Mouse (Mus musculus) layer of hippocampus, postnatal 36 days (tissue): ENCODE results near the gene Tanc2. TPM values are rescaled to one million over a fixed set of nuclear protein-coding genes. Genes with fewer than 3 reads are reported as not detected.

Experiments
- DNase-seq, 2 experiments: peaks; one replicate each; pipeline ENCODE4 v3.0.0; 2022
- total RNA-seq, 2 experiments: library from RNA; stranded (reverse); gene quantifications; 2 replicates each; pipeline ENCODE4 v1.2.3; 2021

Gene Tanc2
- total RNA-seq, 2 experiments from 2014 or later: 145 to 164 TPM

DNA sequence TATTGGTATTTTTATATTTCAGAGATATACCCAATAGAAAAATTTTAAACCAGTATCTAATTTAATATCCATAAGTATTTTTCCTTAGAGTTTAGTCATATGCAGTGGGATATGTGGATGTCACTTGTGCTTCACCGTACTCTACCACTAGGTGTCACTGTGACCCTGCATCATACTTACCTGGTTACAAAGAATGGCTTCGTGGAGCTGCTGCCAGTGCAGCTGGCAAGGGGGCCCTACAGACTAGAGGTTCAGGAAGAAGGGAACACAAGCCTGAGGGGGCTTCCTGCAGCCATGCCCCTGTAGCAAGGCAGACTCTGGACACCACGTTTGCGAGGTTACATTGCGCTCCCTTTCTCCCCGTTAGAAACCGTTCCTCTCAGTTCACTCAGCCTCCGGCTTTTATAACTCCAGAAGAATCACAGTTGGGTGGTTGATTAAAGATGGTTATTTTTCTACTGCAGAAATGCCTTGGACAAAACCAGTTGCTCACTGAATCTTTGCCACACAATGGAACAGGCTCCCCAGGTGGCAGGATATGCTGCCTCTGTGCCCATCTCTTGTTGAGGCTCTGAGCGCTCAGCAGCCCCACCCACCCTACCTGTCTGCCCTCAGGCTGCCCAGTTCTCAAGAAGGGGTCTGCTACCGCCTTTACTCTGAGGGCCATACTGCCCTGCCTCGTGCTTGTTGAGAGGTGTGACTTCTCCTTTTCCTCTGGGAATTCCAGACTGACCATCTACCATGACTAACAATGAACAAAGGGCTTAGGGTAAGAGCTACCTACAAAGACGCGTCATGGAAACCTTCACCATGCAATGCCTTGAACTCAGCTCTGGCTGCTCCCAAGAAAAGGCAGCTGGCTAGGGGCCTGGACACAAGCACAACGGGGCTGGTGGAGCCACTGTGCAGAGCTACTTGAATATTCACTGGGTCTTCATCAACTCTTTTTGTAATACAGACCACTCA, 337.6 kb downstream of the Tanc2 start:
- DNase-seq: peak; percentile 52 to 73

DNA sequence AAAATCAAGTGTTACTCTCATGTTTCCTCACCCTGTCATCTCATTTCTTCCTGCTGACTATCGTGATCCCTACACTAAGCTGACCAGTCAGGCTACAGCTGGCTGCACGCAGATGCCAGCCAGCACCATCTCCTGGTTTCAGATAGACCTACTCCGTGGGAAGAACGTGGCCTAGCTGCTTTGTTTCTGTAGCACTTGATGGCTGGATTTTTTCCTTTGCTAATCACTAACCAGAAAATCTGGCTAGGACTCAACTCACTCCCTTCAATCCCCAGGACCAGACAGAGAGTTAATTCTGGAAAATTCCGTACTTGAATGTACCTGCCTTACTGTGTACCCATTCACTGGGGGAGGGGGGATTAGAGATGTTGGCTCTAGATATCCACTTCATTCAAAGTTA, 338.4 kb downstream of the Tanc2 start:
- DNase-seq: no peak

DNA sequence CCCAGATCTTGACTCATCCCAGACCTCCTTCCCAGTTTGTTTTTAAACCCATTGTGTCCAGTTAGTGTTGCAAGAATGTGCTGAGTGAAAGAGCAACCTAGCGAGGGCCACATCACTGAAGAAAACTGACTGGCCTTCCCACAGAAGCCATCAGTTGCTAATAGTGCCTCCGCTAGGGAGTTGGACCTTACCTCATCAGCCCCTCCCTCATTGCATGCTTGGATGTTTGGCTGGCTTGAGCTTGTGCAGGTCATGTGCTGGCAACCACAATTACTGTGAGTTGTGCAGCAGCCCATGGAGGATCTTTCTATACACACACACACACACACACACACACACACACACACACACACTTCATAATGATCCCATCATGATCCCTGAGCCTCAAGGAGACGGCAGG, 341.6 kb downstream of the Tanc2 start:
- DNase-seq: no peak

DNA sequence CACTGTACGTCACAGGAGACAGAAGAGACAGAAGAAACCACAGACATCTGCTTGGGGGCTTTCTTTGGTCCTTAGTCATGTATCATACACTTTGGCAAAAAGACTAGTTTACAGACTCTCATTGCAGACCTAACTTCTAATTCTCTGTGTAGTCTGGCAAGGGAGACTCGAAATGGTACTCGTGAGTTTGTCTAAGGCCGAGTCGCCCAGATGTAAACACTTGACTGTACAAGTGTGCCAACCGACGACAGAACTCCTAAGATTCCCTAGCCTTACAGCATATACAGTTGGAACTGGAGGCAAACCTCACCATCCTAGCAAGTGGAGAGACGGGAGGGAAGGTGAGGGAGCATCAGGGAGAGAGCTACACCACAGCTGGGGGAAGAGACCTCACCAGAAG, 344.0 kb downstream of the Tanc2 start:
- DNase-seq: no peak

DNA sequence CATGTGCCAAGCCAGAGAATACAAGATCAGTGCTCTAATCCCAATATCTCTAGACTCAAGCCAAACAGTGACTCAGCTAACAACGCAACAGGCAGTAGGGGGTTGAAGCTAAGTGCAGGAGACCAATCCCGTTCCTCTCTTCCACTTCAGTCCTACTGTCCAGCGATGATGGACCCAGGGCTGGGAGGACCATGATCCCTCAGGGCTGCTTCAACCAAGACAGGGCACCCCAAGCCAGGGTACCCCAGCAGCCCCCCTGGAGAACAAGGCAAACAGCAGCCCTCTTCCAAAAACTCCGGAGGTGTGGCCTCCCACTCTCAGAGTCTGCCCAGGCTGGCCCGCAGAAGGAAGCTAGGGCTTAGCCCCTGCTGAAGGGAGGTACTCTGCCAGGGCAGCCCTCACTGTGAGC, 344.5 kb downstream of the Tanc2 start:
- no peak for DNase-seq

DNA sequence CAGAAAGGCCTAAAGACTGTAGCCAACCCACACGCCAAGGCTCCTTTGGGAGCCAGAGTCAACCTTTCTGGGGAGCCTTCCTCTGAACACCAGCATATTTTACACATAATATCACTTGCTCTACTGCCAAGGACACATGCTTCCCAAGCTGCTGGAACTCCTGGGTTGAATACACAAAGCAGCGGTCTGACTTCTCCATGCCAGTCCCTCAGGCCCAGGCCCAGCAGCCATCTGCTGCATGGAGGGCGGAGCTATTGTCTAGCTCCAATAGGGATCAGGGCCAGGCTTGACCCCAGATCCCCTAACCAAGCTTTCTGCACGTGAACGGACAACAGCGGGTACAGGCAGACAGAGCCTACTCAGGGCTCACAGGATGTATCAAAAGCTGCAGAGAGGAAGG, 345.0 kb downstream of the Tanc2 start:
- no peak for DNase-seq

DNA sequence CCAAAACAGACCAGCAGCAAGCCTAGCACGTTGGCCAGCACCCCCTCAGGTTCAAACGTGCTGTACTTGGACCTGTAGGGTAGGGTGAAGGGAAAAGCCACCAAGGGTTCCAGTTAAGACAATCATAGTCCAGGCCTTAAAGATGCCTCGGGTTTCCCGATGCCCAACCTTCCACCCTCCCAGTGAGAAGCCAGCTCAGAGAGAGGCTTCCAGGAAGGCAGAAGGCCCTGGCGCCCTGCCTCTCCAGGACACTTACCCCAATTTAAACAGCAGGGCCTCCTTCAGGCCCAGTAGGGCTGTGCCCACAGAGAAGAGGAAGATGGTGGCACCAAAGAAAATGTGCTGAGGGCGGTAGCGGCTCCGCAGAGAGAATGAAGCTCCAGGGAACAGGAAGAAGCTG, 345.7 kb downstream of the Tanc2 start:
- no peak for DNase-seq

DNA sequence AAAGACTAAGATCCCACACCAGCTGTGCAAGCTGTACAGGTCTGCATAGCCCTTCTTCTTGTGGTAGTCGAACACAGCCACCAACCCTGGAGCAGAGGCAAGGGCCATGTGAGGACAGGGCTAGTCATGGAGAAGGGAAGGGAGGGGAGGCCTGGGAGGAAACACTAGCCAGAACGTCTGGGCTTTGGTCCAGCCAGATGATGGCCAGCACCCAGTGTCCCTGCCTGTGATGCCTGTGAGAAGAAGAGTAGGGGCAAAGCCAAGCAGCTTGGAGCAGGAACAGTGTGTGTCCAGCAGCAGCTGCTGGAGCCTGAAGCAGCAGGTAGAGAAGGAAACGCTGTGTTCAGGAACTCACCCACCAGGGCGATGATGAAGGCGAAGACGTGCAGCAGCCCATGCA, 346.4 kb downstream of the Tanc2 start:
- peak; percentile 46 to 56 for DNase-seq

DNA sequence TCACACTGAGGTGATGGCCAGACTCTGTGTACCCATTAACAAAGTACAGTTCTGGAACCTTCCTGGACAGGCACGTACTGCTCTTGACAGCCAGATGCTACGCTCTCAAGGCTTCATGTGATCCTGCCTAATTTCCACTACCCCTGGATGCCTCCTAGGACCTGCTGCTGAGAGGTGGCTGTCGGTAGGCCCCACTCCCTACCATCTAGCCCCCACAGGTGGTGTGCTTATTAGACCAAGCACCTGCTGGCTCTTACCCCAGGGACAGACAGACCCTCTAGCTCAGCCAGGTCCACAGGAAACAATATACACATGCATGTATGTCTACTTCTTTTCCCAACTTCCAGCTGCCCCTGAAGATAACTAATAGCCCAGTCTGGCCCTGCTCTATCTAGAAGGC, 347.2 kb downstream of the Tanc2 start:
- DNase-seq: no peak

DNA sequence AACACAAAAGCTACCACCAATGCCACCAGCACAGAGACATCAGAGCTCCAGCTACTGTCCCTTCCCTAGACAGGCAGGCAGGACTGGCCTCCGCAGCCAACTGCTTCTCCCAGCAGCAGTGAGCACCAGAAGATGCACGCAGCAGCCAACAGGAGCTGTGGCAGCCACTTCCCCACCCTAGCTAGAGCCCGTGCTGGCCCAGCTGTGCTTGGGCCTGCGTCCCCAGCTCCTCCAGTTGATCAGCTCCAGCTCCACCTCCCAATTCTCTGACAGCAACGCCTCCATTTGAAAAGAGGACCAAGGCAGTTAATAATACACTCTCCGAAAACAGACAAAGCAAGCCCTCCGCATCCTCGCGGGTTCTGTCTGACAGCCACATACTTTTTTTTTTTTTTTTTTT, 349.0 kb downstream of the Tanc2 start:
- no peak for DNase-seq

DNA sequence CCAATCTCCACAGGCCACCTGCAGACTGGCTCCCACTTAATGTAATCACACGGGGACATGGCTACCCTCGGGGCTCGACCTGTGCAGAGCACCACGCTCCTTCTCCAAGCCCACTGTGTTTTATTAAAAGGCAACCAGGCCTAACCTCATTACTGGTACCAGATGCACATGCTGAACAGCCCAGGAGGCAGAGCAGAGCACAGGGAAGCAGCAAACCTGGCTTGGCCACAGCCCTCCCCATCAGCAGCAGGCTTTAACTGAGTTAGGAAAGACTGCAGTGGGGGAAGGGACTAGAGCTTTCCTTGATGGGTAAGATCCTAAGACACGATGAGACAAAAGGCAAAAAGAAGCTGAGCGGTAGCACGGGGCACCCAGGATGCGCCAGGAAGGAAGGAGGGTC, 352.2 kb downstream of the Tanc2 start:
- DNase-seq: no peak

DNA sequence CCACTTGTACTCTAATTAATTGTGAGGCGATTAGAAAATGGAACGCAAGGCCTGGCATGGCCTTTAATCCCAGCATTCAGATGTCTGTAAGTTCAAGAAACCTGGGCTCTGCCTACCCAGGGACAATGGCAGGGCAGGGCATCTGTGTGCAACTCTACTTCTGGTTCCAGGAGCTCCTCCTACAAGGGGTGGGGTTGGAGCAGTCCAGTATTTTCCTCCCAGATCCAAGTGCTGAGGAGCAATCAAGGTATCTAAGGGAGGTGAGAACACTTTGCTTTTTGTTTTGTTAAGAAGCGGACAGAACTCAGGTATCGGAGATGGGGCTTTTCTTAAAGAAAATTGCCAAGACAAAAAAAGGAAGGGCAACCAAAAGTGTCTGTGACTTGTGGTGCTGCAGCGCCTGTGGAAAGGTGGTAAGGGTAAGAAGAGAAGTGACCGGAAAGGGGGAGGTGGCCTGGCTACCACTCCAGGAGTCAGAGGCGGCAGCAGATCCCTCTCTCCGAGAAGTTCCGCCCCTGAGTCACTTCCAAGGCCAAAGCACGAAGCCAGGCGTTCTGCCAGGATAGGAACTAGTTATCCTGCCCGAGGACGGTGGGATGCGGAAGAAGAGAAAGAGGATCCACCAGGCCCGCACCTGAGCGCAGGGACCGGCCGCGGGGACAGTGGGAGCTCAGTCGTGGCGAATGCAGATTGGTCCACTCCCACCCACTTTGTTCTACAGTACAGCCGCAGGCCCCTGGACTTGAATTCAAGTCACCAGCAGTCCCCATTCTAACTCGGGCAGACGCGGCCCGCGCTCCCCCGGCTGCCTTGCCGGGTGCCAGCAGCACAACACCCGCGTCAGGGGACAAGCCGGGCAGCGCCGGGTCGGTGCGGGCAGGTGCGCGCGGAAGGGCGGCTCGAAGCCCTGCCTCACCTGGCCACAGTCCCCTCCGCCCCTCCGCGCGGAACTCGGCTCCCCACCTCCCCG, 353.6 kb downstream of the Tanc2 start:
- DNase-seq: no peak

DNA sequence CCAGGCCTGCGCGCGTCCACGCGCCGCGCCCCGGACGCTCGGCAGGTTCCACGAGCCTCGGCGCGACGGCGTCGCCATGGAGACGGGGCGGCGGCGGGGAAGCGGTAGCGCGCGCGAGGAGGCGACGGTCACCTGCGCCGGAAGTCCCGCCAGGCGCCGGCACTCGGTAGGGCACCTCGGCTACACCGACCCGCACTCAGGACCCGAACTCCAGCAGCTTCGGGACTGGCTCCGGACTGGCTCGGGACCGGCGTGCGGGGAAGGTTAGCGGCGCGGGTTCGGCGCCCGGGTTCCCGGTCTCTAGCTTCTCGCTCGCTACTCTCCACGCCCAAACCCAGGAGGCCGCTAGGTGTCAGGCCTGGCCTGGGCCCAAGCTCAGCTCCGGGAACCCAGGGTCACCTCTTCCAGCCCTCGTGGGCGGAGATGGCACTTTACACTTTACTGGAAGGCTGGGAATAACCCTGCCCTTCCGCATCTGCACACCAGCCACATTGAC, 354.4 kb downstream of the Tanc2 start:
- peak; percentile 68 to 70 for DNase-seq

DNA sequence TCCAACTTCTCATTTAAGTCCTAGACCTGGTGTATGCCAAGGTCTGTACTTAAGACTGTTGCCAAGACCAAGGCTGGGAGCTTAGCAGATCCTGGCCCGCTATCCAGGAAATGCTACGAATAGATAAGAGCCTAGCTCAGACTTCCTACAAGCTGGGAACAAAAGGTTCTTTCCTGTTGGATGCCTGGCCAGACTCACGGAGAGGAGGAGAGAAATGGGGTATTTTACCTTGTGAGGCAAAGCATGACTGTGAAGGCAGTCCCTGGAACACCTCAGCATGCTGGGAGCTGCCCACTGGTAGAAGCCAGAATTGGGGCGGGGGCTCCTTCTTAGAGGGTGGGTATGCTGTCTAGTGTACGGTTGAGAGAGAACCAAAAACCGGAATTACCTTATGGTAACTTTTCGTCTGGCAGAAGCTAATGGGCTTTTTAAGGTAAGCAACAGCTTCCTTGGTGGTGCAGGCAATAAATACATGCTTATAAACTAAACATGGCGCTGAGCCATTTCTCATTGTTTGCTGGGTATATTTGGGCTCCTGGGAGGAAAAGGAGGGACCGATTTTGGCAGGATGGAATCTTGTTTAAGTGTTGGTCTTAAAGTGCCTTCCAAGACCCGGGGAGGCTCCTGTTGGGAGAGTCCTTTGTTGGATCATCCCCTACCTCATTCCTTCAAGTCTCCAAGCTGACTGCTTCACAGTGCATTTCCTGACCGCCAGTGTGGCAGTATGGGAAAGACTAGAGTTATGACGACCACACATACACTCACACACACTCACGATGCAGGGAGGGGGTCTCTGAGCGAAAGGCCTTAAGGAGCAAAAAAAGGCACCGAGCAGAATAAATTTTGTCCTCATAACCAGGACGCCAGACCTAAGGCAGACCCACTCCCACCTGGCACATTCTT, 355.2 kb downstream of the Tanc2 start:
- DNase-seq: no peak

DNA sequence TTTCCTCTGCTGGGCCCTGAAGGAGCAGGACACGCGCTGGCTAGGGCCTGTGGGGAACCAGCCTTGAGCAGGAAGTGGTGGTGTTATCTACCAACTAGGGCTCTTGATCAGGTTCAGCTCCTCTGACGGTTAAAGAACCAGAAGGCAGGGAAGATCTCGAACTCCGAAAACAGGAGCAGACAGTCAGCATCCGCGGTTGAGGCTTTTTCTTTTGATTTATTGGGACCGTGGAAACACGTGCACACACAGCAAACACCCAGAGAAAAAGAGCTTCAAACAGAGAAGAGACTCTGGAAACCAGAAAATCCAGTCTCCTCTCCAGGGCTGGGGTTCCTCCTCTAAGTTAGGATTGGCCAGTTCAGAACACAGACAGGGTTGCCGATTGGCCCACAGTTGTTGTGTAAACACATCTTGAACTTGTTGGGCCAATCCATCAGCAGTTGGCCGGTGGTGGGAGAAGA, 356.9 kb downstream of the Tanc2 start:
- DNase-seq: no peak

DNA sequence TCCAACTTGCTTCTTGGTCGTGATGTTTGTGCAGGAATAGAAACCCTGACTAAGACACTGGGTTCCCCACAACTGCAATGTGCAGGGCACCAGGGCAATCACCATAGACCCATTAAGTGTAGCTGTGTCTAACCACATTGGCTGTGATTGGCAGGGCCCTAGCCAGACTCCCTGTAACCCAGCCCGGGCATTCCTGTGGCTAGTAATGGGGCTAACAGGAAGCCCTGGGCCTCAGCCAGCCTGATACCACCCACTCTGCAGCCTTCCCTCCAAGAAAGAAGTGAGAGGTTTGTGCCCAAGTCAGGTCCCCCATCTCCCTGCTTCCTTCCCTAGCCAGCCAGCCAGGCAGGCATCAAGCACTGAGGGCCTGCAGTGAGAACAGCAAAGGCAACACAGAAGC, 358.5 kb downstream of the Tanc2 start:
- no peak for DNase-seq

DNA sequence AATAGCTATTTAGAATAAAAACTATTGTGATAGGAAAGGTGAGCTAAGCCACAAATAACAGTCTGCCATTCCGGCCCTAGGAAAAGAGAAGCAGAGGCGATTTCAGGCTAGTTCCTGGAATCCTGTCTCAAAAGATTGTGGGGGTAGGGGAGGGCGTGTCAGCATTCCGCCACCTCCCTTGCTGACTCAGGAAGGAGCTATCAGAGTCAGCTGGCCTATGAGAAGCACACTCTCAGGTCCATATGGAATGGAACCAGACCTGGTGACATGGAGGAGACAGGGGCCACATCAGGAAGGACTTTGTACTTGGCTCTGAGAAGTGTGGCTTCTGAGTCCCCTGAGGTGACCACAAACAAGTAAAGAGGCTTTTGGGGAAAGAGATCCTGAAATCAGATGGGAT, 360.7 kb downstream of the Tanc2 start:
- no peak for DNase-seq

DNA sequence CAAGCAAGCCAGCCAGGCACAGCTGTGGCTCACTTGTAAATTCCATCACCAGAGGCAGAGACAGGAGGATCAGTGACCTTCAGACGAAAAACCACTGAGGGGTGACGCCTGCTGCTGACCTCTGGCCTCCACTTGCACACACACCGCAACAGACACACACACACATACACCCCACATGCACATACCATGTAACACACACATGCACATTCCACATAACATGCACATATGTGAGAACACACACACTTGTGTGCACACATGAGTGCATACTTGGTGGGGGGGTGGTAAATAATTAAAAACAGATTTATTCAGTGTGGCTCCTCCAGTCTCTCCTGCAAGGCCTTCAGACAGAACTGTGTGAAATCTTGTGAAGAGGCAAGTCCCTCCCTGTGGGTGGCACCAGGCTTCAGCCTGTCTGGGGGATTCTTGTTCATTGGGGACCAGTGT, 361.8 kb downstream of the Tanc2 start:
- no peak for DNase-seq

DNA sequence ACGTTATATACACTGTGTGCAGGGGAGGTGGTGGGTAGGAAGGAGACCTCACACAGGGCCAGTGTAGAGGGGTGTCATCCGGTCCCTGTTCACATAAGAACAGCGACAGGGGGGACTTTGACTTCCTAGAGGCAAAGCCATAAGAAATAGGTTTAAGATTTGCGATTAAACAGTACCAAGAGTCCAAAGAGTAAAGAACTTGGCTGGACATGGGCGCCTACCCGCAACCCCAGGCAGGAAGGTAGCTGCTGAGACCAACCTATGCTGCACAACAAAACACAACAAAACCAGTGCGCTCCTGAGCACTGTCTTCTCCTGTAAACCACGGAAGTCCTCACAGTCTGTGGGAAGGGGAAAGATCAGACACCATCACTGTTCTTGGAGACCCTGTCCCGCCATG, 362.3 kb downstream of the Tanc2 start:
- no peak for DNase-seq

DNA sequence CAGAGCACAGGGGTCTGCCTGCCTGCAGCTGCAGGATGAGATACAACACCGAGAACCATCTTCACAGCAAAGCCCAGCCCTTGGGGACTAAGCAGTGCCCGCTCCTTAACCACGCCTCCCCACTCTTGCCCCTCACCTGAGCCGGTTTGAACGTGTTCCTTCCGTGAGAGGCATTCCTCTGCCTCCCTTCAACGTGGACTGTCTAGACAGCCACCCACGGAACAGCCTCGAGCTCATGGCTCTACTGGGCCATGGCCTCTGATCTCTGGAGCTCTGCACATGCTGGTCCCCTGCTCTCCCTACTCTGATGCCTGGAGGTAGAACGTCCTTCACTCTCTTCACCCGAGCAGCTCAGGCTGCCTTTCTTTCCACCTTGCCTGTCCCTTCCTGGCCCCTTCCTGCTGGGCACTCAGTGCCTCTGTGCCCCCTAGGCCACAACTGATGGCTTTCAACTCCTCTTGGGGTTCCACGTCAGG, 363.2 kb downstream of the Tanc2 start, which contains the start of gene Cyb561:
Gene Cyb561, minus strand, starts transcription at position 426 of the 476 bp plus-strand sequence.
- DNase-seq: no peak

DNA sequence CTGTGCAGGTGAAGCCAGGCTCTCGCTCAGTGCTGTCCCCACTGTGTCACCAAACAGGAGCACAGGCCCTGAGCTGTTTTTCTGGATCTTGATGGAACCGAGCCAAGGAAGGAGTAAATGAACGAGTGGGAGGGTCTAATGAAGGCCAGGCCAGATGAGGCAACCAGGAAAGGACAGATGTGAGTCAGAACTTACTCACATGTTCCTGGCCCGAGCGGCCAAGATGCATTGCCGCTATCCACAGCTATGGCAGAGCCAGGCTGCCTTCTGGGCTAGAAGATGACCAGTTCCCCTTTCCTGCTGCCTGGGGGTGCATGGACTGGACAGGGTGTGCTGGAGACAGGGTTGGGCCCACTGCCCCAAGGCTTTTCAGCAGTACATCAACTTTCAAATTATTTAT, 363.6 kb downstream of the Tanc2 start:
- no peak for DNase-seq
